Mouse (Mus musculus): ENCODE data around the gene Cyp2b23. TPM values are rescaled to one million over a fixed set of nuclear protein-coding genes. Genes with fewer than 3 reads are reported as not detected.
"Not testable (repeated sequence)": the region's sequence is repeated elsewhere in the genome, so short reads cannot be mapped to it uniquely, and the experiment has no call there.

Gene Cyp2b23
- total RNA-seq (2021), result not detected
- long read RNA-seq, experiment 1, result 0 reads
- long read RNA-seq, experiment 2, result 0 reads

DNA sequence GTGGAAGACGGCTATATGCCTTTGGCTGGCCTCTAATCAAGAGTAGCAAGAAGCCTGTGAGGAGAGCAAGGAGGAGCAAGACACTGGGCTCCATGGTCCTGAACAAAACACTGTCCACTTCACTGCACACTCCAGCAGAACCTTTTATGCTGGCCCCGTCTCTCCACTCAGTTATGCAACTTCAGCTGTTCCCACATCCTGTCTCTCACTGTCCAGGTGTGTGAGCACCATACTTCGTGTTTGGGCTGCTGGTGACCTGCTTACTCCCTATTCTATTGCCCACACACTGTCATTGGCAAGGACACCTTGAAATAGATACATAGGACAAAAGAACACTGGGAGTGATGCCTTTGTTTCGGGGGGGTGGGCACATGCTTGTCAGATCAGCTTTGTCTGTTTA, at the start of gene Cyp2b23:
Gene Cyp2b23, minus strand, starts transcription at position 101 of the 400 bp plus-strand sequence.
- DNase-seq, result no peak

DNA sequence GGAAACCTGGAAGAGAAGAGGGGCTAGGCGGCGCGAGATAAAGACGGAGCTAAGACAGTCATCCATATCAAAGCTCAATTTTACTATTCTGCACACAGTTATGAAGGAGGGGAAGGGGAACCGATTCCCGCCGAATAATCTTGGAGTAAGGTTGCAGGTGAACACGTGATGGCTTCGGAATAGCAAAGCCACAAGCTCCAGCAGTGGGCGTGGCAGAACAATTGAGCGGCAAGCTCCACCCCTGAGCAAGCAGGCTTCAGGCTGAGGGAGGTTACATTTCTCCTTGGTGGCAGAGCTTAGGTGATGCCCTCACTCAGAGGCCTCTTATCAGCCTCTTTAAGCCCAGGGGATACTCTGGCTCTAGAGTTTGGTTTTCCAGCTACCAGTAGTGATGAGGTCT, 24.8 kb upstream of the Cyp2b23 start:
- no peak for DNase-seq

- DNase-seq, result no peak
Observed at GRCm38 (mm10) chr7:26707061-26707460, 20.8 kb upstream of the Cyp2b23 start.

DNA sequence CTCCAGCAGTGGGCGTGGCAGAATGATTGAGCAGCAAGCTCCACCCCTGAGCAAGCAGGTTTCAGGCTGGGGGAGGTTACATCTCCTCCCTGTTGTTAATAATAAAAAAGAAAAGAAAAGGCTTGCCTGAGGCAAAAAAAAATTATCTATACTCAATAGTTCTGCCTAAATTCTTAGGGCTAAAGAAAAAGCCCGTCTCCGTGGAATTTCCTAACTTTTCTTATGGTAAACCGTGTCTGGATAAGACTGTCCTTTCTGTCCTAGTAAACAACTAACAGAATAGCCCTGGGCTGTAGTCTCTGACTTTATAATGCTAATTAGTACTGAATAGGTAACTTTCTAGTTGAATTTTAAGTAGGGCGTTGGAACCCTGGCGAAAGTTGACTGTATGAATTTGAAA, 20.0 kb upstream of the Cyp2b23 start:
- not testable (repeated sequence) for DNase-seq

DNA sequence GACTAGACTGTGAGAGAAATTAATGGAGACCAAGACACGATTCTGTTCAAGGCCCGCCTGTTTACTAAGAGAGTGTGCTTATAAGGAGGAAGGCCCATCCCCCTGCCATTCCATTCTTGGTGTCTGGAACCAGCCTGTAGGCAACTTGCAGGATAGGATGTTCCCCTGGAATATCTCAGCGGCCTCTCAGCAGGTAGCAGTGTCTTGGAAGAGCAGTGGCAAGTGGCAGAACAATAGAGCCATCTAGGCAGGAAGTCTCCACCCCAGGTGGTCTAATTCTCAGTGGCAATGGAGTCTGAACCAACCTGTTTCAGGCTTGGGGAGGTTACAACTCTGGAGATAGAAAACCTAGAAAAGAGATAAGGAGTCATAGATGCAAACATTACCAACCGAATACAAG, 13.9 kb upstream of the Cyp2b23 start:
- DNase-seq, result no peak

DNA sequence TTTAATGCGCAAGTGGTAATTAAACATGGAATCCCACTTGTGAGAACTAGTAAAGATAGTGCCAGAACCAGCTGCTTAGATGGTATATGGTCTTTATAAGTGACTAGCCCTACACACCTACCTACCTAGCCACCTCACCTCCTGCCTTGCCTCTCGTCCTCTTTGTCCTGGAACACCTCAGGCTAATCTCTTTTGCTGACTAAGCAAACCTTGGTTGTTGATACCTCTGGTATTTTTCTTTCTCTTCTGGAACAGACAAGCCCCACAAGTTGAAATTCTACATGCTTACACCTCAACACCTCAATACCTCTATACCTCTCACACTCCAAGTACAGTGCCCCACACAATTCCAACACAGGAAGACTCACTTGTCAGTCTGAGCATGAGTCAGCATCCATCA, 524 bp downstream of the Cyp2b23 start:
- no peak for DNase-seq

- DNase-seq, result not testable (repeated sequence)
Observed at GRCm38 (mm10) chr7:26667466-26667865, 18.8 kb downstream of the Cyp2b23 start.

DNA sequence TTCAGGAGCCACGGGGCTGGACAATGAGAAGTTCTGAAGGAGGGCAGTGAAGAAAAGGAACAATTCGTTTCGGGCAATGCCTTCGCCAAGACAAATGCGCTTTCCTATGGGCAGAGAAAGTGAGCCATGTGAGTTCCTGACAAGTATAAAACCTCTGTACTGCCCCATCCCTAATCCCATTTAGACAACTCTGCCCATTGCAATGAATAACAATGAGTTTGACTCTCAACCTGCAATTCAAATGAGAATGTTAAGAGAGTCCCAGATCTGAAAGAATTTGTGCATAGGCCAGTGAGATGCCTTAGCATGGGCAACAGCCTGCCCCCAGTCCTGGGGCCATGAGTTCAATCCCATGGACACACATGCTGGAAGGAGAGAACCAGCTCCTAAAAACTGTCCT, 20.2 kb downstream of the Cyp2b23 start:
- no peak for DNase-seq

DNA sequence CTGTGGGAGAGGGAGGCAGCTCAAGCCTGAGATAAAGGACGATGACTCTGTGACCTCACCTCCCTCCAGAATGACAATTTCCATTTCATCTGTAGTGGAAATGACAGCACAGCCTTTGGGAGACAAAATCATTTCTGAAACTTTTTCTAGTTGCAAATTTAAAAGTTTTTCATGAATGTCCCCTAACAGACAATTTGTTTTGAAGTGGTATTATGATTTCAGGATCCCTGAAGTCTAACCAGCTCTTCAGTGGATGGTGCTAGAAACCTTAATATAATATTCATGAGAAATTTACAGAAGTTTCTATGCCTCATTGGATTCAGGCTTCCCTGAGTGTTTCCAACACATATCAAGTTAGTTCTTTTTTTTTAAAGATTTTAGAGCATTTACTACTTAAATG, 67.9 kb downstream of the Cyp2b23 start, which contains the start of gene Vmn1r185:
Gene Vmn1r185, minus strand, starts transcription at position 101 of the 400 bp plus-strand sequence.
- DNase-seq, result not testable (repeated sequence)

Other genes starting within 250 kb of the Cyp2b23 start
- not detected for gene Nlrp9a, start 151.4 kb downstream of the Cyp2b23 start, total RNA-seq (2021)
- not detected for gene Vmn1r185, start 68.0 kb downstream of the Cyp2b23 start, total RNA-seq (2021)
- not detected for gene Cyp2b19, start 70.7 kb upstream of the Cyp2b23 start, total RNA-seq (2021)
- 1 to 10 TPM; 1.8 to 2.9 TPM for gene Cyp2g1, start 122.5 kb upstream of the Cyp2b23 start, total RNA-seq (2021)
- gene Cyp2a5, start 148.9 kb upstream of the Cyp2b23 start, total RNA-seq (2021), result 1 to 10 TPM; 2.0 to 6.2 TPM